Mouse (Mus musculus) limb, embryonic 14.5 days (tissue): Measurements from ENCODE around the gene Adrm1. TPM values are rescaled to one million over a fixed set of nuclear protein-coding genes. Genes with fewer than 3 reads are reported as not detected.

ENCODE experiments used
- ATAC-seq: fragments of 200-750 bp; cut with Nextera tagmentation; 2 replicates; pipeline ENCODE4 v1.8.0; 2017; ENCODE audit warnings: low read depth, moderate number of reproducible peaks, moderate TSS enrichment; ENCODE audit not compliant: low FRiP score
- DNase-seq: peaks from one replicate; pipeline ENCODE4 v3.0.0-alpha.2; 2015; ENCODE audit warnings: low spot score
- H3K27ac ChIP-seq: fragments of 300-500 bp; sonication (generic); replicated peaks from 2 replicates; pipeline ENCODE4 v1.5.1; 2014; ENCODE audit warnings: low read depth, mild to moderate bottlenecking, low read length, moderate library complexity, mixed read lengths
- H3K27me3 ChIP-seq: fragments of 300-500 bp; sonication (generic); 2 replicates; pipeline ENCODE4 v1.6.1; 2014; ENCODE audit warnings: low read length, mixed read lengths; ENCODE audit not compliant: control insufficient read depth, insufficient read depth
- H3K36me3 ChIP-seq: fragments of 300-500 bp; sonication (generic); 2 replicates; pipeline ENCODE4 v1.6.1; 2014; ENCODE audit warnings: mild to moderate bottlenecking, low read length, moderate library complexity, mixed read lengths; ENCODE audit not compliant: control insufficient read depth, insufficient read depth
- H3K4me1 ChIP-seq: fragments of 300-500 bp; sonication (generic); 2 replicates; pipeline ENCODE4 v1.6.1; 2014; ENCODE audit warnings: antibody characterized with exemption, low read length, mixed read lengths; ENCODE audit not compliant: control insufficient read depth, insufficient read depth
- H3K4me2 ChIP-seq: fragments of 300-500 bp; sonication (generic); replicated peaks from 2 replicates; pipeline ENCODE4 v1.6.1; 2014; ENCODE audit warnings: low read depth, mild to moderate bottlenecking, low read length, moderate library complexity; ENCODE audit not compliant: severe bottlenecking
- H3K4me3 ChIP-seq: fragments of 300-500 bp; sonication (generic); replicated peaks from 2 replicates; pipeline ENCODE4 v1.5.1; 2014; ENCODE audit warnings: low read length
- H3K9ac ChIP-seq: fragments of 300-500 bp; sonication (generic); 2 replicates; pipeline ENCODE4 v1.6.1; 2014; ENCODE audit warnings: mild to moderate bottlenecking, low read depth, low read length, moderate library complexity; ENCODE audit not compliant: severe bottlenecking
- H3K9me3 ChIP-seq: fragments of 300-500 bp; sonication (generic); 2 replicates; pipeline ENCODE4 v1.6.1; 2016; ENCODE audit warnings: low read length; ENCODE audit not compliant: control insufficient read depth
- POLR2A ChIP-seq: fragments of 200-500 bp; IDR thresholded peaks from 2 replicates; pipeline ENCODE4 v1.8.0; 2012; ENCODE audit warnings: inconsistent platforms, mild to moderate bottlenecking, moderate library complexity, borderline replicate concordance; ENCODE audit not compliant: insufficient read depth, insufficient read length; ENCODE audit errors: extremely low read depth
- WGBS: fragments of 180-500 bp; shearing (Covaris S2); extraction: QIAGEN DNeasy Blood & Tissue Kit; methylation state at CpG from one replicate; pipeline ENCODE4 v1.1.7; 2014; 5-methylcytosine and 5-hydroxymethylcytosine counted together
- polyA plus RNA-seq, 2 experiments: library from polyadenylated mRNA; depleted of rRNA in 1 of 2; stranded (reverse) in 1 of 2; unstranded in 1 of 2; fragments of >200 nt; fragmentation: Nextera tagmentation in 1 of 2; extraction: Ambion mirVana in 1 of 2; gene quantifications; 2 replicates each; pipeline versions ENCODE4 v1.2.1 to v1.2.3; 2012 to 2014

The Adrm1 gene
- polyA plus RNA-seq, 2 experiments, result 115 to 135 TPM

GRCm38 (mm10) chr2:180217587-180217986 is 46.3 kb downstream of the Adrm1 start:
- Histone ChIP-seq H3K27me3 (no peaks in the 10 kb centered on the region), H3K9ac (no peak overlapping the region), H3K36me3 (no peaks in the 10 kb centered on the region), H3K9me3 (no peaks in the 10 kb centered on the region), H3K4me3 (no peak overlapping the region), H3K27ac (no peak overlapping the region), H3K4me2 (no peak overlapping the region), H3K4me1 (no peaks in the 10 kb centered on the region)
- no peak for TF ChIP-seq POLR2A
- ATAC-seq, result no peak
- WGBS, result 89% methylated on average over 8 of the region's 8 CpGs
- no peak for DNase-seq

GRCm38 (mm10) chr2:180218241-180218640 is 47.0 kb downstream of the Adrm1 start:
- no peak overlapping the region for H3K27ac ChIP-seq
- no peaks in the 10 kb centered on the region for H3K9me3 ChIP-seq
- H3K4me3 ChIP-seq, result no peak overlapping the region
- no peaks in the 10 kb centered on the region for H3K36me3 ChIP-seq
- H3K9ac ChIP-seq, result no peak overlapping the region
- no peak for TF ChIP-seq POLR2A
- 82% methylated on average over 3 of the region's 3 CpGs for WGBS
- H3K4me2 ChIP-seq, result no peak overlapping the region
- DNase-seq, result no peak
- ATAC-seq, result no peak
- no peaks in the 10 kb centered on the region for H3K4me1 ChIP-seq
- no peaks in the 10 kb centered on the region for H3K27me3 ChIP-seq

DNA sequence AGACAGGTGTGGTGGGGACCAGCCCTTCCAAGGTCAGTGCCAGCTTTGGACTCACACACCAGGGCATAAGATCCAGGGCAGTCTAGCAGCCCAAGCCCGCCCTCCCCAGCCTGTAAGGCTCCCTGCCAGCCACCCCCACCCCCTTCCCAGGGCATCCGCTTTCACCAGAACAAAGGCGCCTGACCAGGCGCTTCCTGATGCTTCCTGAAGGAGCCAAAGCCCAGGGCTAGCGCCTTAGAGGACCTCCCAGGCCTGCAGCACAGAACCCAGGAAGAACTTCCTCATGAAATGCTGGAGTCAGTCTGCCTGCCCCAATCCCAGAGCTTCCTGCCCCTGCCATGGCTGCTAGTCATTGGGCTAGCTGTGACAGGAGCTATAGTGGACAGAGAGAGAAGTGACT is 47.4 kb downstream of the Adrm1 start:
- no peak overlapping the region for H3K27ac ChIP-seq
- no peak overlapping the region for H3K4me2 ChIP-seq
- H3K4me3 ChIP-seq, result no peak overlapping the region
- no peaks in the 10 kb centered on the region for H3K36me3 ChIP-seq
- no peaks in the 10 kb centered on the region for H3K9me3 ChIP-seq
- H3K27me3 ChIP-seq, result no peaks in the 10 kb centered on the region
- no peaks in the 10 kb centered on the region for H3K4me1 ChIP-seq
- DNase-seq, result no peak
- H3K9ac ChIP-seq, result no peak overlapping the region
- TF ChIP-seq POLR2A, result no peak
- no peak for ATAC-seq
- 25% methylated on average over 5 of the region's 5 CpGs for WGBS

DNA sequence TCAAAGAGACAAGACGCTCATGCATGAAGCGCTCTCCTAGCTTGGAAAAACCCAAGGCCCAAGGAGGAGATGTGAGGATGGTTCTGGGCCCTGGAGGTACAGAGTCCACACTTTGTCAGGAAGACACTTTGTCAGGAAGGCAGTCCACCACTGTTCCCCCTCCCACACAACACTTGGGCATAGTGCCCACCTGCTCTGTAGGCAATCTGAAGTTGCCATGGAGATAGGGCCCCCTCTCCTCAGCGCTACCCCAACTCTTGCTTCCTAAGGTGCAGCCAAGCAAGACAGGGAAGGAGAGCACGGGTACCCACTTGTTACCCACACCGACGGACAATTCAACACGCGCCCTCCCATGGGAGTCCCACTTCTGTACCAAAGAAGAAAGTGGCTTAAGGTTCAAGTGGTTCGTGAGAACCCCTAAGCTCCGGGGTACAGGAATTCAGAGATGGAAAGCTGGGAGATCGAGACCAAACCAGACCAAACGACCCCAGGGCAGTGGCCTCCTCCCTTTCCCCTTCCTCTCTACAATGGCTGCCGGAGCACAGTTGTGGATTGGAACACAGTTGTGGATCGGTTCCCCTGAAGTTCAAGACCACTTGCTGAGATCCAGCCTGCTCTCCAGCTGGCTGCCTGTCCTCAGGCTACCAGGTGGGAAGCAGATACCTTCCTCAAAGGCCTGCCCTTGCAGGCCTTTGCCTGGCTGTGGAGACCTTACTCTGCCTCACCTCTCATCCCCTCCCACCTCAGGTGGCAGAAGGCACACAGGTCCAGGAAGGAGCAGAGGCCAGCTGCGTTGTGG is 48.1 kb downstream of the Adrm1 start:
- no peak for ATAC-seq
- Histone ChIP-seq H3K36me3 (no peaks in the 10 kb centered on the region), H3K9ac (no peak overlapping the region), H3K4me2 (no peak overlapping the region), H3K4me3 (no peak overlapping the region), H3K27ac (no peak overlapping the region), H3K27me3 (peaks cover 2% of the 10 kb centered on the region; the same call in 1 of the 2 replicates), H3K9me3 (no peaks in the 10 kb centered on the region), H3K4me1 (no peaks in the 10 kb centered on the region)
- WGBS, result 78% methylated on average over 15 of the region's 15 CpGs
- DNase-seq, result no peak
- no peak for TF ChIP-seq POLR2A

- Histone ChIP-seq H3K9me3 (no peaks in the 10 kb centered on the region), H3K9ac (no peak overlapping the region)
Observed at GRCm38 (mm10) chr2:180220165-180220564, 48.9 kb downstream of the Adrm1 start.

DNA sequence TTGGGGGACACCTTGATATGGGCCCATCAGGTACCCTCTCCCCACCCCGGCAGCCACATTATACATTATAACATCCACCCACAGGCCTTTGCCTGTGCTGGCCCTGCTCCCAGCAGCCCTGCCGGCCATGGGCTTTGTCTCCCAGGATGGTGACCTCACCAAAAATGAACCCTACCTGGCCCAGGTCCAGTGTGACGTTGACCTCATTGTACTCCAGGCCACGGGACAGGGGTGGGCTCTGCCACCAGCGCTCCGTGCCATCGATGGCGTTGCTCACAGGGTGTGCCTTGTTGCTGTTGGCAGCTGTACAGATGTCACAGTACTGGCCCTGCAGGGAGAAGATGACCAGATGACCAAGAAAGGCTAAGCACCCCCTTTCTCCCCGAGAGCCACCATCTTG is 49.8 kb downstream of the Adrm1 start:
- Histone ChIP-seq H3K4me1 (peaks cover 6% of the 10 kb centered on the region), H3K27ac (no peak overlapping the region), H3K36me3 (no peaks in the 10 kb centered on the region), H3K27me3 (peaks cover 19% of the 10 kb centered on the region), H3K4me2 (no peak overlapping the region), H3K4me3 (no peak overlapping the region), H3K9ac (no peak overlapping the region), H3K9me3 (no peaks in the 10 kb centered on the region)
- no peak for TF ChIP-seq POLR2A
- no peak for DNase-seq
- WGBS, result 91% methylated on average over 9 of the region's 9 CpGs
- ATAC-seq, result no peak

More at GRCm38 (mm10) chr2:180220165-180220564, 48.9 kb downstream of the Adrm1 start:
- 54% methylated on average over 9 of the region's 9 CpGs for WGBS
- ATAC-seq (no peak), DNase-seq (no peak)
- H3K36me3 ChIP-seq, result no peaks in the 10 kb centered on the region
- H3K27me3 ChIP-seq, result peaks cover 11% of the 10 kb centered on the region
- no peak overlapping the region for H3K4me3 ChIP-seq
- no peak for TF ChIP-seq POLR2A
- H3K4me2 ChIP-seq, result no peak overlapping the region
- no peak overlapping the region for H3K27ac ChIP-seq
- peaks cover 3% of the 10 kb centered on the region; the same call in 1 of the 2 replicates for H3K4me1 ChIP-seq
